ENCODE assay signal across 8 mouse cellular contexts in genomic region chr7:127991643-127992487, GRCm38 (mm10). TPM values are rescaled to one million over a fixed set of nuclear protein-coding genes. Genes with fewer than 3 reads are reported as not detected.
DNase-seq lines count a peak whose midpoint lies in the region; ATAC-seq and TF ChIP-seq lines count a peak whose summit lies in the region.

No protein-coding gene starts in this region.

- H3K4me3 ChIP-seq in heart, adult 2 months: no peak overlapping the region
- H3K4me3 ChIP-seq in kidney, embryonic 15.5 days (replicated peaks): no peak overlapping the region

- peak overlapping the region; percentile 61 for H3K4me2 ChIP-seq in kidney, embryonic 15.5 days

- 0 out of 2 replicates have a peak, but pooled peaks have one; percentile 9 for ATAC-seq in kidney, embryonic 15.5 days (replicated peaks; ENCODE audit: low FRiP score)

- H3K79me2 ChIP-seq in heart, adult 2 months (replicated peaks; ENCODE audit: control insufficient read depth, insufficient read depth, low read length): no peaks in the 10 kb centered on the region

- peak; percentile 82 for DNase-seq in 416B (ENCODE audit: low read depth)
- peak; percentile 66 for DNase-seq in adipocyte (ENCODE audit: low spot score)
- DNase-seq in embryo, embryonic 11 days: peak; percentile 76
- DNase-seq in heart, adult 2 months: peak; percentile 67 to 80
- DNase-seq in liver: peak; percentile 78
- DNase-seq in naive thymus-derived CD4-positive, alpha-beta T cell, adult 2 months (ENCODE audit: low read depth): peak; percentile 88
- DNase-seq in testis, postnatal 10 days (ENCODE audit: low spot score): peak; percentile 87

- intact Hi-C loops in heart, adult 2 months (cut with DNase I): no loop called here

- no peaks in the 10 kb centered on the region for H3K9me3 ChIP-seq in kidney, embryonic 15.5 days (replicated peaks)

- peaks cover 4% of the 10 kb centered on the region for H3K4me1 ChIP-seq in heart, adult 2 months (ENCODE audit: control insufficient read depth, insufficient read depth, low read length)
- peaks cover 29% of the 10 kb centered on the region for H3K4me1 ChIP-seq in kidney, embryonic 15.5 days

- no peaks in the 10 kb centered on the region; the same call in 1 of the 2 replicates for H3K36me3 ChIP-seq in heart, adult 2 months (ENCODE audit: control insufficient read depth, insufficient read depth, low read length)
- H3K36me3 ChIP-seq in kidney, embryonic 15.5 days: peaks cover 46% of the 10 kb centered on the region

- no peak overlapping the region for H3K27ac ChIP-seq in heart, adult 2 months
- H3K27ac ChIP-seq in kidney, embryonic 15.5 days: peak overlapping the region; percentile 86

- TF ChIP-seq POLR2A in heart, adult 2 months (IDR thresholded peaks at IDR 0.05; ENCODE audit: insufficient read depth, low read depth, low read length): 0 out of 2 replicates have a peak, but pooled peaks have one; percentile 46

- no peak for TF ChIP-seq EP300 in heart, adult 2 months (IDR thresholded peaks at IDR 0.05; ENCODE audit: insufficient read depth, low read depth, low read length)

- WGBS in heart, adult 2 months: 50% methylated on average over 6 of the region's 6 CpGs
- WGBS in kidney, embryonic 15.5 days: 47% methylated on average over 6 of the region's 6 CpGs

- peak; percentile 82 for TF ChIP-seq CTCF in heart, adult 2 months (IDR thresholded peaks at IDR 0.05)

- H3K27me3 ChIP-seq in heart, adult 2 months (ENCODE audit: control insufficient read depth, insufficient read depth, low read length): no peaks in the 10 kb centered on the region
- H3K27me3 ChIP-seq in kidney, embryonic 15.5 days: no peaks in the 10 kb centered on the region

- no peak overlapping the region for H3K9ac ChIP-seq in heart, adult 2 months (ENCODE audit: low read depth, low read length)
- H3K9ac ChIP-seq in kidney, embryonic 15.5 days: no peak overlapping the region

RNA-seq across cellular contexts. Expression of gene Pycard, which starts 1.8 kb away (rescaled TPM):
- 1 to 10 TPM; 6.9 to 8.8 TPM for total RNA-seq in heart, adult 2 months (2021)
- 28.3 and 32.8 TPM in 2 replicates for polyA plus RNA-seq in heart, adult 2 months (2012; rRNA removed)
- 43.9 and 45.1 TPM in 2 replicates for polyA plus RNA-seq in kidney, embryonic 15.5 days (2015; fragmentation: Nextera tagmentation; extraction: Ambion mirVana)

RNA-seq across cellular contexts. Expression of gene Trim72, which starts 11.9 kb away (rescaled TPM):
- 100 to 1,000 TPM; 252 to 303 TPM for total RNA-seq in heart, adult 2 months (2021)
- 218 and 278 TPM in 2 replicates for polyA plus RNA-seq in heart, adult 2 months (2012; rRNA removed)
- 0.31 and 0.60 TPM in 2 replicates for polyA plus RNA-seq in kidney, embryonic 15.5 days (2015; fragmentation: Nextera tagmentation; extraction: Ambion mirVana)

RNA-seq across cellular contexts. Expression of gene Fus, which starts 24.6 kb away (rescaled TPM):
- 100 to 1,000 TPM; 151 to 181 TPM for total RNA-seq in heart, adult 2 months (2021)
- polyA plus RNA-seq in heart, adult 2 months (2012; rRNA removed): 222 and 261 TPM in 2 replicates
- polyA plus RNA-seq in kidney, embryonic 15.5 days (2015; fragmentation: Nextera tagmentation; extraction: Ambion mirVana): 421 and 440 TPM in 2 replicates

RNA-seq across cellular contexts. Expression of gene Prss36, which starts 45.3 kb away (rescaled TPM):
- total RNA-seq in heart, adult 2 months (2021): 1 to 10 TPM; 6.0 to 9.7 TPM
- polyA plus RNA-seq in heart, adult 2 months (2012; rRNA removed): 21.4 and 23.1 TPM in 2 replicates
- polyA plus RNA-seq in kidney, embryonic 15.5 days (2015; fragmentation: Nextera tagmentation; extraction: Ambion mirVana): 11.5 and 12.4 TPM in 2 replicates

Comparison
In these comparisons a context has a peak if more than half of its experiments do, and no peak if none do; other contexts are left out.
1. RNA of gene Trim72, which starts 11.9 kb away (polyA plus RNA-seq): 218 to 278 TPM in heart, adult 2 months; 0.31 to 0.60 TPM in kidney, embryonic 15.5 days; every median in the first group is over 100 times any median in the second.
2. Peak in every context shown above with its lines, with median percentiles within 50 percentile points of each other: DNase-seq.